Mouse (Mus musculus) hindbrain, embryonic 11.5 days (tissue): ENCODE measurements at regions not wholly inside any gene's neighbourhood (a gene's known extent, or its start where the extent isn't known, plus 50 kb on each side); places are given as distances from the start of the nearest gene placed in this dataset.

Experiments used
- ATAC-seq: fragments of 200-750 bp; cut with Nextera tagmentation; 2 replicates; pipeline ENCODE4 v1.8.0; 2017; ENCODE audit warnings: mild to moderate bottlenecking, moderate TSS enrichment, moderate library complexity; ENCODE audit not compliant: low FRiP score
- DNase-seq: peaks from one replicate; pipeline ENCODE4 v3.0.0-alpha.2; 2015; ENCODE audit warnings: low spot score
- H3K27ac ChIP-seq: fragments of 300-500 bp; sonication (generic); 2 replicates; pipeline ENCODE4 v1.5.1; 2014; ENCODE audit warnings: mild to moderate bottlenecking, low read depth, low read length
- H3K27me3 ChIP-seq: fragments of 300-500 bp; sonication (generic); 2 replicates; pipeline ENCODE4 v1.6.1; 2014; ENCODE audit warnings: mild to moderate bottlenecking, low read length, moderate library complexity, mixed read lengths; ENCODE audit not compliant: control insufficient read depth, insufficient read depth
- H3K36me3 ChIP-seq: fragments of 300-500 bp; sonication (generic); 2 replicates; pipeline ENCODE4 v1.6.1; 2014; ENCODE audit warnings: mild to moderate bottlenecking, low read length, moderate library complexity, mixed read lengths; ENCODE audit not compliant: control insufficient read depth, insufficient read depth
- H3K4me1 ChIP-seq: fragments of 300-500 bp; sonication (generic); replicated peaks from 2 replicates; pipeline ENCODE4 v1.6.1; 2014; ENCODE audit warnings: low read length, mixed read lengths; ENCODE audit not compliant: control insufficient read depth, insufficient read depth
- H3K4me2 ChIP-seq: fragments of 300-500 bp; sonication (generic); replicated peaks from 2 replicates; pipeline ENCODE4 v1.6.1; 2014; ENCODE audit warnings: mild to moderate bottlenecking, low read depth, low read length
- H3K4me3 ChIP-seq: fragments of 300-500 bp; sonication (generic); 2 replicates; pipeline ENCODE4 v1.5.1; 2014; ENCODE audit warnings: low read depth, low read length
- H3K9ac ChIP-seq: fragments of 300-500 bp; sonication (generic); 2 replicates; pipeline ENCODE4 v1.6.1; 2014; ENCODE audit warnings: low read depth, low read length
- H3K9me3 ChIP-seq: fragments of 300-500 bp; sonication (generic); 2 replicates; pipeline ENCODE4 v1.6.1; 2016; ENCODE audit warnings: low read length; ENCODE audit not compliant: control insufficient read depth
- WGBS: fragments of 180-500 bp; shearing (Covaris S2); extraction: QIAGEN DNeasy Blood & Tissue Kit; methylation state at CpG from one replicate; pipeline ENCODE4 v1.1.7; 2014; 5-methylcytosine and 5-hydroxymethylcytosine counted together

DNA sequence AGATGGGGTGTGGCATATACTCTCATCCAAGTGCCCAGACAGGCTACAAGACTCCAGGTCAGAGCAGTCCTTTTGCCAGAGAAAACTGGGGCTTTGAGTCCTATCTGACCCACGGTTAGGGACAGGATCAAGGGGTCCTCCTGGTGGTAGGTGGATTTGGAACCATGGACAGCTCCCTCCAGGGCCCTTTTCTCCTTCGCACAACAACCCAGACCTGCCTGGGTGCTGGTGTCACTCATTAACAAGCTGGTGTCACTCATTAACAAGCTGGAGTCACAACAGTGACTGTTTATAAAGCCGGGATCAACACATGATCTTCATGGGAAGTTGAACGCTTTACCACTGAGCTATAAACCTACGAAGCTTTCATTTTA, 108.5 kb upstream of the Thy1 start:
- H3K4me2 ChIP-seq, result no peak overlapping the region
- H3K27ac ChIP-seq, result no peak overlapping the region
- H3K36me3 ChIP-seq, result no peaks in the 10 kb centered on the region
- no peak for DNase-seq
- H3K9ac ChIP-seq, result no peak overlapping the region
- no peak overlapping the region for H3K4me3 ChIP-seq
- peaks cover 24% of the 10 kb centered on the region for H3K4me1 ChIP-seq
- ATAC-seq, result no peak
- H3K9me3 ChIP-seq, result no peaks in the 10 kb centered on the region
- peaks cover 3% of the 10 kb centered on the region; the same call in 1 of the 2 replicates for H3K27me3 ChIP-seq
- 17% methylated on average over 5 of the region's 5 CpGs for WGBS

DNA sequence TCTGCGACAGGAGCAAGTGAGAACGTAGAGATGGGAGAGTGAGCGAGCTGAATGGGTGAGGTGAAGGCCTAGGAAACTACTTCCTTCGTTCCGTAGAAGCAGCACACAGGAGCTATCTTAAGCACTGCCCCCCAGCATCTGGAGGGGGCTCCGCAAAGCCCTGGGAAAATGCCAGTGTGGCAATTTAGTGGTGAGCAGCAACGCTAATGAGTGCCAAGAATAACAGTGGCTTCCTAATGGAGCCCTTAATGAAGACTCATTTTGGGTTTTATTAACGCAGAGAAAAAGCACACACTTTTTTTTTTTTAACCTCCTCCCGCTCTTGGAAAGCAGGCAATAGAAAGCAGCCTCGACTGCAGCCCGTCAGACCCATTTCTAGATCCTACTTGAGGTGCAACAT, 103.8 kb upstream of the Thy1 start:
- H3K4me3 ChIP-seq, result no peak overlapping the region
- ATAC-seq (no peak), DNase-seq (no peak)
- H3K9me3 ChIP-seq, result no peaks in the 10 kb centered on the region
- H3K9ac ChIP-seq, result no peak overlapping the region
- H3K27ac ChIP-seq, result no peak overlapping the region
- H3K27me3 ChIP-seq, result peaks cover 3% of the 10 kb centered on the region; the same call in 1 of the 2 replicates
- H3K4me1 ChIP-seq, result peaks cover 3% of the 10 kb centered on the region; the same call in 1 of the 2 replicates
- no peak overlapping the region for H3K4me2 ChIP-seq
- H3K36me3 ChIP-seq, result no peaks in the 10 kb centered on the region
- WGBS, result 80% methylated on average over 11 of the region's 11 CpGs

DNA sequence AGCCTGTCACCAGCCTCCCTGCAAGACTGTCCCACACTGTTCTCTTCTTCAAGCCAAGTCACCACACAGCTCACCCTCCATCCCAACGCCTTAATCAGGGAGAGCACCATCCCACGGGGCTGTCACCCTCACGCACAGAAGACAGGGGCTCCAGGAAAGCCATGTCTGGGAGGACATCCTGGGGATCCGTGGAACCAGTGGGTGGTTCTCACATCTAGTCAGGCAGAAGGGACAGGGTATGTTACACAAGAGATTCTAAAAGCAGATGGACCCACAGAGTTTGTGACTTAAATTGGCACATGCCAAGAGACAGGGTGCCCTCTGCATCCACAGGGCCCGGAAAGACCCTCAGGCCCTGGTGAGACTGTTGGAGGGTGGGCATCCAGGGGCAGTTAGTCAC, 101.0 kb upstream of the Thy1 start:
- Histone ChIP-seq H3K27ac (no peak overlapping the region), H3K4me2 (no peak overlapping the region), H3K9ac (no peak overlapping the region), H3K27me3 (no peaks in the 10 kb centered on the region; the same call in 1 of the 2 replicates), H3K4me1 (no peaks in the 10 kb centered on the region), H3K9me3 (no peaks in the 10 kb centered on the region), H3K4me3 (no peak overlapping the region), H3K36me3 (no peaks in the 10 kb centered on the region)
- DNase-seq, result no peak
- 86% methylated on average over 5 of the region's 5 CpGs for WGBS
- no peak for ATAC-seq

DNA sequence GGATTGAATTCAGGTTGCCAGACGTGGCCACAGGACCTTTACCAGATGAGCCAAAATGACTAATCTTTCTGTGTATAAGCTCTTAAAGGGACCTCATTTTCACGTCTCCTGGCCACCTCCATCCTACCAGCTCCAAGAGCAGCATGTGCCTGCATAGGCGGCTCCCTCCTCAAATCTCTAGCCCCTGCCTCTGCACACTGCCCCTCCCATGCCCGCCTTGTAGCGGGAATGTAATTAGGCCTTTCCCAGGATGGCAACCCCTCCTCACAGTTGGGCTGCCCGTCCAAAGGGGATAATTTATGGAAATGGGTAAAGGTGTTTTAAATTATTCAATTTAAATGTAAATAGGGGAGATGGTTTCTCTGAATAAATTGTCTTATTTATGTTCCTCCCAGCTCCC, 99.7 kb upstream of the Thy1 start:
- H3K36me3 ChIP-seq, result no peaks in the 10 kb centered on the region
- H3K9ac ChIP-seq, result no peak overlapping the region
- H3K4me3 ChIP-seq, result no peak overlapping the region
- no peak overlapping the region for H3K4me2 ChIP-seq
- DNase-seq (no peak), ATAC-seq (peak; percentile 65; the same call in 1 of the 2 replicates)
- 32% methylated on average over 6 of the region's 6 CpGs for WGBS
- H3K27me3 ChIP-seq, result no peaks in the 10 kb centered on the region; the same call in 1 of the 2 replicates
- H3K27ac ChIP-seq, result no peak overlapping the region
- H3K9me3 ChIP-seq, result no peaks in the 10 kb centered on the region
- H3K4me1 ChIP-seq, result 0 out of 2 replicates have a peak, but pooled peaks cover 2% of the 10 kb centered on the region

DNA sequence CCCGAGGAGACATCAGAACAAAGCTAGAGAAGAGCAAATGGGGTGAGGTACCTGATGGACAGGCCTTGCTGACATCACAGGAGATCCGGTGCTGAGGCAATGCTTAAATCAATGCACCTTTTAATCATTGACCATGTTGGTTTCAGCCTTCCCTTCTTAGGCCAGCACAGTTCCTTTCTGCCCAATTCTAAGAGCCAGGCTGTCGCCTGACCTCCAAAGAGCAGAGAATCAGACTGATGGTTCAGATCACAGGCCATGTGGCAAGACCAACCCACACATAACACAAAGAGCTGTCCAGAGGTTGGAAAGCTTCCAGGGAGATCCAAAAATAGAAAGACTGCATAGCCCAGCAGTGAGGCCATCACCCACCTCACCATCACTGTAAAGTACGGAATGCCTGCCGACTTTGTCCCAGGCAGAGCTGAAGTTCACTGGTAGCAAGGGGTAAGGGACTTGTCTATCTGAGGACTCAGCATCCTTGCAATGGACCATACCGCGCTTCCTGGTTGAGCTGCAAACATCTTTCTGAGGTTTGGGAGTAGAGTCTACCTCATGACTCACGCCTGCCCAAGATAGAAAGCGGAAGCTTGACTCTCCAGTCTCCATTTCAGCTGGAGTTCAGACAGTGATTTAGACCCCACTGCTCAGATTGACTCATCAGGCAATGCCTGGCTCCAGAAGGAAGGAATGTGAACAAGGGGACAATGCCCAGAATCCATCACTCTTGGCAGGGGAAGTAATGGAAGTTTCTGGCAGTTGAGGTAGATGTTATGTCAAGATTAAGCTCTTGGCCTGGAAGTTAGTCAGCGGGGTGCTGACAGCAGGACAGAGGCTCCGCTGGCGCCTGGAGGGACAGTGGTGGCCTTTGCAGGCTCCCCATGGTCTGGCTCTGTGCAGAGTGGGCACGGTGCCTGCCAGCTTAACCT, 98.1 kb upstream of the Thy1 start:
- Histone ChIP-seq H3K9me3 (no peaks in the 10 kb centered on the region), H3K4me1 (0 out of 2 replicates have a peak, but pooled peaks cover 2% of the 10 kb centered on the region), H3K4me2 (no peak overlapping the region), H3K36me3 (no peaks in the 10 kb centered on the region), H3K27ac (no peak overlapping the region), H3K27me3 (no peaks in the 10 kb centered on the region; the same call in 1 of the 2 replicates), H3K9ac (no peak overlapping the region), H3K4me3 (no peak overlapping the region)
- DNase-seq (no peak), ATAC-seq (no peak)
- WGBS, result 72% methylated on average over 13 of the region's 13 CpGs

DNA sequence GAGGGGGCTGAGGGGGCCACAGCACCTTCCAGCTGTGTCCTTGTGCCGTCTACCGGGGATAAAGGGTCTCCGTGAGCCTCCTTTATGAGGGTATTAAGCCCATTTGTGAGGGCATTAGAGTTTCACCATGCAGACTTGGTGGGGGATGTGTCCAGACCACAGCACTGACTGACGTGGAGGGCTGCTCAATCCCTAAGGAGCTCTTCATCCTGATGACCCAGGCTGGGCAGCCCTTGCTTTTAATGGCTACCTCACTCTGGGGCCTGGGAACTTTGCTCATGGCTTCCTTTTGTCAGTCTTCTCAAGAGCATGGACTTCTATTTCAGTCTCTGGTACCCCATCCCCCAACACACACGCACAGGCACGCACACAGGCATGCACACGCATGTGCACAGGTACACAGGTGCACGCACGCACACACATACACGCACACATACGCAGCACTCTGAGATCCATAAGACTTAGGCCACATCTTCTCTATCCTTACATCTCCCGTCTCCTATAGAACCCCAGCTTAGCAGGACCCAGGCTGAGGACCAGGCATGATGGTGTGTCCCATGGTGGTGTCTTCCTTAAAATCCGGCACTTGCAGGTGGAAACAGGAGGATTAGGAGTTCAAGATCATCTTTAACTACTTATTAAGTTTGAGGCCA, 97.1 kb upstream of the Thy1 start:
- no peak overlapping the region for H3K27ac ChIP-seq
- DNase-seq (no peak), ATAC-seq (no peak)
- no peak overlapping the region for H3K4me2 ChIP-seq
- no peak overlapping the region for H3K4me3 ChIP-seq
- H3K9ac ChIP-seq, result no peak overlapping the region
- no peaks in the 10 kb centered on the region for H3K36me3 ChIP-seq
- 0 out of 2 replicates have a peak, but pooled peaks cover 2% of the 10 kb centered on the region for H3K4me1 ChIP-seq
- H3K27me3 ChIP-seq, result no peaks in the 10 kb centered on the region; the same call in 1 of the 2 replicates
- no peaks in the 10 kb centered on the region for H3K9me3 ChIP-seq
- WGBS, result 90% methylated on average over 13 of the region's 13 CpGs

DNA sequence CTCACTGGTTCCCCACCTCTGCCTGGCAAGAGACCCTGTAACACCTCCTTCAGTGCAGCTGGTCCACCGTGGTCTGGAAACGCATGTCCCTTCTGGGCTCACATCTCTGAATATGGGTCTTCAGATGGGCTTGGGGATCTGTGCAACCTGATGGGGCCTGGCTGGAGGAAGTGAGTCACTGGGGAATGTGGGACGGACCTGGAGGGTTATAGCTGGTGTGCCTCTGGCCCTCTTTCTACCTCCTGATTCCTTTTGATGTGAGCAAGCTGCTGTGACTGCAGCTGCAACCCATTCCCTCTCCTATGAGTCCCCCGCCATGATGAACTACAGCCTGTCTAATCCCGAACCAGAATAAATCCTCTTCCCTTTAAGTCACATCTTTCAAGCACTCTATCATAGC, 96.1 kb upstream of the Thy1 start:
- WGBS, result 65% methylated on average over 5 of the region's 5 CpGs
- ATAC-seq (peak; percentile 17; the same call in 1 of the 2 replicates), DNase-seq (no peak)
- Histone ChIP-seq H3K9ac (no peak overlapping the region), H3K27ac (0 out of 2 replicates have a peak overlapping the region, but pooled peaks have one; percentile 54), H3K4me3 (no peak overlapping the region), H3K4me2 (no peak overlapping the region), H3K9me3 (no peaks in the 10 kb centered on the region), H3K27me3 (no peaks in the 10 kb centered on the region; the same call in 1 of the 2 replicates), H3K4me1 (0 out of 2 replicates have a peak, but pooled peaks cover 2% of the 10 kb centered on the region), H3K36me3 (no peaks in the 10 kb centered on the region)

DNA sequence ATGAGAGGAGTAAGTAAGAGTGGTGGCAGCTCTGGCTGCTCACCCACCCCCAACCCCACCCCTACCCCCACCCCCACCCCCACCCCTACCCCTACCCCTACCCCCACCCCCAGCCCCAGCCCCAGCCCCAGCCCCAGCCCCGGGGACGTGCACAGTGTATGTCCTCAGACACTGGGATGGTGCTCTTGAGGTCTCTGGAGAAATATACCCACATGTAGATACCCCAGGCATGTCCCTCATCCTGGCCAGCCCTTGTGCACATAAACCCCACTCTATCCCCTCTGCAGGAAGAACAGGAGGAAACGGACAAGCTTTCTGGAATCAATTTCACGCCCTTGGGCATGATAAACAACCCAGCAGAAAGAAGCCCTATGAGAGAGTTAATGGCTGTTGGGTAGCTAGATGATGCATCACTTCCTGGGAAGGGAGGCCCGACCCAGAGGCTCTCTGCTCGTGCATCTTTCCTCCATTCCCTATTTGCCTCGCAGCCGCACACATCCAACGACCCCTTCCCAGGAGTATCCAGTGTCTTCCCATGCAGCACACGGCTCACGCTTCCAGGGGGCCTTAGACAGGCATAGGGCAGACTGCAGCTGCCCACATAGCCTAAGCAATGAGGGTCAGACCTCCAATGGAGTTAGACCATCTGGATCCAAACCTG, 95.6 kb upstream of the Thy1 start:
- Histone ChIP-seq H3K27me3 (no peaks in the 10 kb centered on the region; the same call in 1 of the 2 replicates), H3K4me3 (no peak overlapping the region), H3K27ac (peak overlapping the region; percentile 54; the same call in 1 of the 2 replicates), H3K9me3 (no peaks in the 10 kb centered on the region), H3K4me1 (0 out of 2 replicates have a peak, but pooled peaks cover 2% of the 10 kb centered on the region), H3K9ac (no peak overlapping the region), H3K4me2 (no peak overlapping the region), H3K36me3 (no peaks in the 10 kb centered on the region)
- ATAC-seq, result peak; percentile 77
- WGBS, result 37% methylated on average over 11 of the region's 11 CpGs
- peak; percentile 49 for DNase-seq
